Mouse (Mus musculus): ENCODE measurements around the gene Ubqln4. TPM values are rescaled to one million over a fixed set of nuclear protein-coding genes. Genes with fewer than 3 reads are reported as not detected.

Gene Ubqln4
- total RNA-seq, 2 experiments from 2014 or later: 56.5 to 57.2 TPM

DNA sequence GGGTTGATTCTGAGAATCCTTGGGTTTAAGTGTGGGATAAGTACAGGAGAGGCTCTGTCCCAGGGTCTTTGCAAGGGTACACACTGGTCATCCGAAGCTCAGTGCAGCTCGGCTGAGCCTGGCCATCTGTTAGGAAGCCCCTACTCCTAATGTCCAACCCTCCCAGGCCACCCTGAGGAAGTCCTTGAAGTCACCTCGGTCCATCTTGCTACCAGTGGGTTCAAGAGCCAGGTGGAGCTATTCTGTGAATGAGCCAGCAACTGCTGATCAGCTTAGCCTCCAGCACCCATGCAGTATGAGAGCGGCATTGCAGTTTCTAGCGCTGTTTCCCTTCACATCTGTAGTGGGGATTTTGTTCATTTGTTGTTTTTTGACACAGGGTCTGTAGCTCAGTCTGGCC lies 13.5 kb upstream of the Ubqln4 start:
- DNase-seq: no peak
- intact Hi-C loops (cut with DNase I): no loop called here

DNA sequence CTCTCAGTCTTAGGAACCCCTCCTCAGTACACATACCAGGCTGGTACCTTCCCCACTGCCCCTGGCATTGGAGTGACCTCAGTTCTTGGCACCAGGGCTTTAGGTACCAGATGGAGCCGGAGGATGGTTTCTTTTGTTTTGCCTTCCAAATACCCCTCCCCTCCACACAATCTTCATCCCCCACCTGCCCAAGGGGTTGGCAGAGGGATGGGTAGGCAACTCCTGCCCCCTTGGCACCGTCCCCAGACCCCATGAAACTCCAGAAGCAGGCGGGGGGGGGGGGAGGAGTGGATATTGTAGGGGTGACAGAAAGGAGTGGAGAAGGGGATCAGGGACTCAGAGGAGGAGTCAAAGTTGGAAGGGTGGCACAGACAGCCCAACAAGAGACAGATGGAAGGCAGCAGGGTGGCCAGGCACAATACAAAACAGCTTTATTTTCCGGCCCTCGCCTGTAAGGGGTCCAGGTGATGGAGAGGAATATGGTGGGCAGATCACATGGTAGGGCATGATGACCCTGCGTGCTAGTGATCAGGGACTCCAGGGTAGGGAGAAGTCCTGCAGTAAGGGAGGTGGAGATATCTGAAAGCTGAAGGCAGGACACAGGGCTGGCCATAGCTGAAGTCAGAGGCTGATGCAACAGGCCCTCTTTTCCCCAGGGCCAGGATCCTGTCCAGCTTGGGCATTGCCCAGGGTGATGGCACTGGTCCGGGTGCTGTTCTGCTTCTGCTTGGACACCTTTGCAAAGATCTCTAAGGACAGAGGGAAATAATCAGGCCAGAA lies 11.7 kb upstream of the Ubqln4 start:
- intact Hi-C loops (cut with DNase I): no loop called here
- no peak for DNase-seq

DNA sequence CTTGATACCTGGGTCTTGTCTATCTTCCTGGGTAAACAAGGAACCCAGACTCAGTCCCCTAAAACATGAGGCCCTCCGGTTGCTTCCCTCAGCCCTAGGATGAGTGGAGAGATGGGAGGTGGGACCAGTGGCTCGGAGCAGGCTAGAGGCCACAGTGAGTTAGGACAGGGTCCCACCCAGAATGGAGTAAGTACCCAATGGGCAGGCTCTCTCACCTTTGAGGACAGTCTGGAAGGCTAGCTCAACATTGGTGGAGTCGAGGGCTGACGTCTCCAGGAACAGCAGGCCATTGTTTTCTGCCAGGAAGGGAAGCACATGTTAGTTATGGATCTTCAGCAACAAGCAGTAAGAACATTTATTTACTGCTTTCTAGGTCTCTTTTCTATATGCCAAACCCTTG lies 11.1 kb upstream of the Ubqln4 start:
- intact Hi-C loops (cut with DNase I): no loop called here

DNA sequence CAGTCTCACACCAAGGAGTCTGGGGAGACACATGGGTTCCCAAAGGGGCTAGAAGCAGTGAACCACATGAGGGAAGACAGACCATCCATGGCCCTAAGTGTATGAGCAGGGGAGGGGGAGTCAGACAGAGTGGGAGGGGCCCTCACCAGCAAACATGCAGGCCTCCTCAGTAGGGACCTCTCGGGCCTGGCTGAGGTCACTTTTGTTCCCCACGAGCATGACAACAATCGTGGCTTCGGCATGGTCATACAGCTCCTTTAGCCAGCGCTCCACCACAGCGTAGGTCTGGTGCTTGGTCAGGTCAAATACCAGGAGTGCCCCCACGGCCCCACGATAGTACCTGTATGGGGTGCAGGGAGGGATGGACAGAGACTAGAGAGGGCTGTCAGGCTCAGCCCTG lies 10.4 kb upstream of the Ubqln4 start:
- intact Hi-C loops (cut with DNase I): no loop called here

More for the DNA sequence above, 11.1 kb upstream of the Ubqln4 start:
- no peak for DNase-seq

DNA sequence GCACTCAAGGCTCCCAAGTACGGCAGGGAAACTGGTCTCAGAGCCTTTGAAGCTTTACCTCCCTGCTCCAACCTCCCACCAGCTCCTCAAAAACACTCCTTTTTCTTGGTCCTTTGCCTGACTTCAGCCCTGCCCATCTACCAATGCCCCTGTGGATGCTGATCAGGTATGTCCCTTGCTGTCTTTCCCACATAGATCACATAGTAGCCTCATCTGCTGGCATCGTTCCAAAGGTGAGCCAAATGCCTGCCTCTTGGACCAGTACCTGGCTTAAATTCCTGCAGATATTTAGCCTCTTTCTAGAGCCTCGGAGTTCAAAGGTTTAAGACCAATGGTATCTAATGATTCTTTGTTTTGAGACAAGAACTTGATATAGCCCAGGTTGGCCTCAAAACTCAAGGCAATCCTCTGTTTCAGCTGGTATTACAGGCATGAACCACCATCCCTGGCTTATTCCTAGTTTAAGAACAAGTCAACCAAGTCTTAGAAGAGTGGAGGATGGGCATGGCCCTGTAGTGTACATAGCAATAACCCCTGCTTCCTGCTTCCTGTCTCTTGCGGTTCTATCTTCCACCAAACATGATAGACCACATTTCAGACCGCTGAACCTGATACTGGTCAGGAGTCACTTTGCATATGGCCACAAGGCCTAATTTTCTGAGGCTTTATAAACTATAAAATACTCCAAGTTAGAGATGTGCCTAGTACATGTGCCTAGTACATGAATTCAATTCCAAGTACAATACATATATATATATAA lies 9.7 kb upstream of the Ubqln4 start:
- DNase-seq: no peak
- intact Hi-C loops (cut with DNase I): no loop called here

More for the DNA sequence above, 10.4 kb upstream of the Ubqln4 start:
- no peak for DNase-seq

DNA sequence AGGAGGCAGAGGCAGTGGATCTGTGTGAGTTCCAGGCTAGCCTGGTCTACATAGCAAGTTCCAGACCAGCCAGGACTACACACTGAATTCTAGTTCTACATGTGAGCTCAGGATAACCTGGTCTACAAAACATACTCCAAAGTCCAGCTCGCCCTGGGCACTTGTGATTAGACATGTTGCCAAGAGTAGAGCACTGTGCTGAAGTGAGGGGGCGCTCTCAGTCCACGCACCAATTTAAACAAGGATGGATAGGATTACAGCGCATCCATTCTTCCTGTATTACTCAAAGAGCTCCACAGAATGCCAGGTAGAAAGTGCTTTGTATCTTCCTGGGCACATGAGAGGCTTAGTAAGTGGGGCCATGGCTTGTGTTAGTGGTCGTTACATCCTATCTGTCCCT lies 9.0 kb upstream of the Ubqln4 start:
- intact Hi-C loops (cut with DNase I): no loop called here
- no peak for DNase-seq

DNA sequence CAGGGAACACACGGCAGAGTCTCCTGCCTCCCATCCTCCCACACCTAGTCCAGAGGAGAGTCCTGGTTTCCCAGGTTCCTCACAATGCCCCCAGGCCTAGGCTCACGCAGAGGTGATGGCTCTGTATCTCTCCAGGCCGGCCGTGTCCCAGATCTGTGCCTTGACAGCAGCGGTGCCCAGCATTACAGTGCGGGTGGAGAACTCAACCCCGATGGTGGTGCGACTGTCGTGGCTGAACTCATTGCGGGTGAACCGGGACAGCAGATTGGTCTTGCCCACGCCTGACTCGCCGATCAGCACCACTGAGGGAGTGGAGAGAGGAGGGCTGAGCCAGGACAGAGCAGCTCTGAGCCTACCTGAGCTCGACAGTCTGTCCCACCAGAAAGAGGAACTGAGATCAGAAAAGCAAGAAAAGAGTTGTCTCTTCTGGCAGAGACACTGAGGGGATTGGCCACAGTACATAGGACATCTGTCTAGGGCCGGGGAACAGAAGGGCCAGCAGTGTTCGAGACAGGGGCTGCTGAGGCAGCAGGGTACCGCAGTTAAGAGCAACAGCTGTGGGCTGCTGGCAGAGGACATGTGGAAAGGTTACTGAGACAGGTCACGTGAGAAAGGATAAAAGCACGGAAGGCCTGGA lies 8.5 kb upstream of the Ubqln4 start:
- intact Hi-C loops (cut with DNase I): no loop called here
- DNase-seq: no peak

DNA sequence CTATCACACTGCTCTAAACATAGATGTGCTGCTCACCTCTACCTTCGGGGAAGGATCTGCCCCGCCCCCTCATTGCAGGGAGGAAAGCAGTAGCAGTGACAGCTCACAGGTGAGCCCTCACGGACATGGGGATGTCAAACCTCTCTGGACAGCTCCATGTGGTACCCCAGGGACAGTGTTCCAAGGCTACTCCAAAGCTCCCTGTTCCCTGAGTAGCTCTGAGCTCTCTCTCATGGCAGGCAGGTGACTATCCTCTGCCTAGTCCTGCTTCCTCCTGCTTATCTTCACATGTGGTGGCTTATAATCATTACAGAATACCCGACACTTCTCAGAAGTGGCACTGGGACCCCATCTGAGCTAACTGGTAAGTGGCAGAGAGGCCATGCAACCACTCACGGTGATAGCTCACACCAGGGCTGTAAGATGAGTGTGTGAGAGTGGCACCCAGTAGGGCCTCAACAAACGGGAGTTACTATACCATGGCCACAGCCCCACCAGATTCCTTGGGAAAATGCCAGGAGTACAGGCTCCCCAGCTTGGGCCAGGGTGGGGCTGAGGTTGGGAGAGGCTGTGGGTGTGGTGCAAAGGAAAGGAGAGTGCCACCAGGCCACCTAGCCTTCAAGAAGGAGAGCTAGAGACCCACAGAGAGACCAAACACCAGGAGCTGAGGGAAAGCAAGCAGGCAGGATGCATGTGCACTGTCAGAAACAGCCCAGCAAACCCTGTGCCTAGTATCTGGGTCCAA lies 6.7 kb upstream of the Ubqln4 start:
- DNase-seq: no peak

DNA sequence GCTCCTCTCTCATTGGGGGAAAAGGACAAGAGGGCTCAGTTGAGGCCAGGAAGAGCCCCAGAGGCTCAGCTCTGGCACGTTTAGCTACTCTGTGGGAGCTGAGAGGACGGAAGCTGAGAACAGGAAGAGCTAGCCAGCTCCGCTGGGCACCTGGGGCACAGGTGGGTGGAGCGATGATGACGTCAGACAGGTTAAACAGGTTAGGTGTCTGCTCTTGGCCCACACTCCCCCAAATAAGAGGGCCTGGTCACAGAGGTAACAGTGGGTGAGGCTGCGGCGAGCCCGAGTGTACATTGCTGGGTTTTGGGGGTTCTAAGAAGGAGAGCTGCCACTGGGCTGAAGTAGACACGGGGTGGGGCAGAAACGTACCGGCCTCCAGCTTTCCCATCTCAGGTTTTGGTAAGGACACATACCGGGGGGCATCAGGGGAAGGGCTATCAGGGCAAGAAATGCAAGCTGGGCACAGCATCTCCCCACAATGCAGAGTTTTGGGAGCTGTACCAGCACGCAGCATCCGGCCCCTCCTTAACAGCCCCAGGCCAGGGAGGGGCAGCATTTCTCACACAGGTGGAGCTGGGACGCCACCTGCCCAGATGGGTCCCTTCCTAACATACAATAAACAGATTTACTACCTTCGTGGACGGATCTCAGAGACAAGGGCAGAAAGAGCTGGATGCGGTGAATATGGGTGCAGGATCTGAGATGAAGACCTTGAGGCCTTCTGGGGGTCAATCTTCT lies 5.2 kb upstream of the Ubqln4 start, which contains the start of gene Rab25:
Gene Rab25, minus strand, starts transcription at position 121 of the 738 bp plus-strand sequence.
- no peak for DNase-seq
- intact Hi-C loops (cut with DNase I): no loop called here

More for the DNA sequence above, 6.7 kb upstream of the Ubqln4 start:
- intact Hi-C loops (cut with DNase I): no loop called here

DNA sequence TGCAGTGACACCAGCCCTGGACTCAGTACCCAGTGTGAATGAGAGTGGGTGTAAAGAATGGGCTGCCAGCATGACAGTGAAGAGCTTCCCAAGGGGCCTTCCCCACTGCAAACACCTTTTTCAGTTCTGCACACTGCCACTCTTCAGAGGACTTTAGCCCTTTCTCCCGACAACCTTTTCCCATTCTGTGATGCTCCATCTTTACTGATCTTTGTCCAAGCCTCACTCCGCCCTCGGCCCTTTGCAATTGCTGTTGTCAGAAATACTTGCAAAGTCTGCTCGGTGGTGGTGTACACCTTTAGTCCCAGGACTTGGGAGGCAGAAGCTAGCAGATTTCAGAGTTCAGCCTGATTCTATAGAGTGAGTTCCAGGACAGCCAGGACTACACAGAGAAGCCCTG lies 2.0 kb upstream of the Ubqln4 start:
- intact Hi-C loops (cut with DNase I): no loop called here
- no peak for DNase-seq

DNA sequence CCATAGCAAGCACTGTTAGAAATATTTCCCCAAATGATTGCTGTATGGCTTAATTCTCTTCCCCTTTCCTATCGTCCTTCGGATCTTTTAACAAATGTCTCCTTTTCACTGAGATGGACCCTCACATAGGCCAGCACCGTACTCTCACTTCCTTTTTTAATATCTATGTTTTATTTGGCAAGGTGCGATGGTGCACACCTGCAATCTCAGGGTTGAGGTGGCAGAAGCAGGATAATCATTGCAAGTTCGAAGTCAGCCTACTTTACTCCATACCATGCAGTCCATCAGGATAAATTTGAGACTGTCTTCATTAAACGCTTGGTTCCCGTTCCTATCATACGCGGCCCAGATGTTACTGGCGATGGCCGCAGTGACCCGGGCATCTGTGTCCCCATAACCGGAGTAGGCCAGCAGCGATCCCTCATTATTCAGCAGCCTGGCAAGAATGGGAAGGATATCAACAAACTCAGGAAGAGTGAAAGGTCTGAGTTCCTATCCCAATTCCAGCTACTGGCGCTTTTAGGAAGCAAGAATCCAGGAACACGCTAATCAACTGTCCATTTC lies 1.4 kb upstream of the Ubqln4 start:
- intact Hi-C loops (cut with DNase I): no loop called here
- no peak for DNase-seq

DNA sequence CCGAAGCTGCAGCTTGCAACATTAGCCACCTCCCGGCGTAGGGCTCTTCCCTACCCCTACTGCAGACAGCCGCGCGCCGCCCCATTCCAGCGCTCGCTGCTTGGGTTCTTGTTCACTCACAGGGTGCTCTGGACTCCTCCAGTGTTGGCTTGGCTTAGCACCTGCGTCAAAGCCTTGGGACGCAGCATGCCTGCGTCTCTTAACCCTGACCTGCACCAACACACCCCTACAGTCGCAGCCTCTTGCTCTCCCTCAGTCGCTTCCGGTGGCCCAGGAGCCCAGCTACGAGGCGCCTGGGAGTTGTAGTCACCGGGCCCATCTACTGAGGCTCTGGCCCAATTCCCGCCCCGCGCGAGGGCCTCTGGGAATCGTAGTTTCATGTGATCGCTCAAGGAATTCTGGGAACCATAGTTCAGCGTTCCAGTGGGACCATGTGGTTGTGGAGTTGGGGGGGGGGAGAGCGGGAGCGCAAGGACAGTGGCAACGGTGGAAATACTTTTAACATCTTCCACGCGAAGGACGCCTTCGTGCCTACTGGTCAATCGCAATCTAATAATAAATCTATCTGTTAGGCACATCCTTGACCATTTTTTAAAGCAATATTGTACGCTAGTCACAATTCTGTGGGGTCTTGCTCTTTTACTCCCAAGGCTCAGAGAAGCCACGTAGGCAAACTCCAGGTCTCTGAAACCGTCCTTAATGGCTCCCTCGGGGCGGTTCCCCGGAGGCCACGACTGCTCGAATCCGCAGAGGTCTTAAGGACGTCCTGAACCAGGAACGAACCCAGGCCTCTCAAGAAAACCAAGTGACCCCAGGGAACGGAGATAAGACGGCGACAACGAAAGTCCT lies 658 bp upstream of the Ubqln4 start, which contains the start of gene Lamtor2:
Gene Lamtor2, minus strand, starts transcription at position 399 of the 849 bp plus-strand sequence.
- peak; percentile 99 for DNase-seq
- intact Hi-C loops (cut with DNase I): no loop called here

DNA sequence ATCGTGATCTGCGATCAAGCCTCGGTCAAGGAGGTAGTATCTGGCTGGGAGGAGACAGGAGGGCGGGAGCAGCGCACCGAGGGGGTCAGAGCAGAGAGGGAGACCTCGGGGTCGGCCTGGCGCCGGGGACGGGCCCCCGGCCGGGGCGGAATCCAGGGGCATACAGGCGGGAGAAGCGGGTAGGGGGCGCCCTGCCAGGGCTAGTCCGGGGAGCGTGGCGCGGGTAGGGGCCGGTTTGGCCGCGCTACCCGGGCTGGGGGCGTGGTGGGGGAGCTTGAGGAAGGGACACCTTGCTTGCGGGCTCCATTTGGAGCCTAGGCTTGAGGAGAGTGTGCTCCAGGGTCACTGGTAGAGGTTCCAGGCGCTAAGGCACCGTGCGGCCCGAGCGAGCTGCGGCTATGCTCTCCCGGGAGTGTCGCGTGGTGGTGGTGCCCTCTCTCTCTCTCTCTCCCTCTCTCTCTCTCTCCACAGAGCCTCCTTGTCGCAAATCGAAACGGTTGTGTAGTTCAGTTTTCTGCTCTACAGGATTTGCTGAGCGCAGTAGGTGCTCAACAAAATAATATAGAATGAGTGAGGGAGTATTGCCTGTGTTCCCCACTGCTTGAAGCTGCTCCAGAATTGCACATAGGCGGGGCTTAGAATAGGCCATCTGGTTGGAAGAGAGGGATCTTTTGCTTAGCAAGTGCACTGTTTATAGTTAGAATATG lies 475 bp downstream of the Ubqln4 start:
- DNase-seq: peak; percentile 62 to 63
- intact Hi-C loops (cut with DNase I): no loop called here

DNA sequence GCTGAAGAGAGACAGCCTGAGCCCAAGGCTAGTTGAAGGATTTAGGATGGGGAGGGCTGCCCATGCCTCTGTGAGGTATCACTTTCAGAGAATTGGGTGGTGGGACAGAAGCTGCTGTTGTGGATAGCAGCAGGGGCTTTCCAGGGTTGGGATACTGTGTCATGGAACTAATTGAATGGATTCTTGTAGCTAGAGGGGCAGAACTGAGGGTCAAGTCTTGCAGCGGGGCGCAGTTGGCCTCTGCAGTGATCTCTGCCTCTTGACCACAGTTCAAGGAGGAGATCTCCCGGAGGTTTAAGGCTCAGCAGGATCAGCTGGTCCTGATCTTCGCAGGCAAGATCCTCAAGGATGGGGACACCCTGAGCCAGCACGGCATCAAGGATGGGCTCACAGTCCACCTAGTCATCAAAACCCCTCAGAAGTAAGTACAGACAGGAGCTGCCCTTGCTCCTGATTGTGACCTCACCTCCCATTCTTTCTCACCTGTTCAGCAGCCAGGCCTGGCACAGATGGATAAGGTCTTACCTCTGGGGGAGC lies 1.6 kb downstream of the Ubqln4 start:
- intact Hi-C loops (cut with DNase I): no loop called here
- DNase-seq: no peak

DNA sequence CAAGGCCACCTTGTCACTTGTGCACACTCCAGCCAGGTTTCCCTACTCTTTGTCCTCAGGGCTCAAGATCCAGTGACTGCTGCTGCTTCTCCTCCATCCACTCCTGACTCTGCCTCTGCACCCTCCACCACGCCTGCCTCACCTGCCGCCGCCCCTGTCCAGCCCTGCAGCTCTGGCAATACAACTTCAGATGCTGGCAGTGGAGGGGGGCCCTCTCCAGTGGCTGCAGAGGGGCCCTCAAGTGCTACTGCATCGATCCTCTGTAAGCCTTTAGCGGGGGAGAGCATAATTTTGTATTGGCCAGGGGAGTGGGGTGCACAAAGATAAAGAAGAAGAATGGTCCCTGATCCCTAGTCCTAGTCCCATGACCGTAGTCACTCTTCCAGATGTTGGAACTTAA lies 2.2 kb downstream of the Ubqln4 start:
- intact Hi-C loops (cut with DNase I): no loop called here
- DNase-seq: no peak

DNA sequence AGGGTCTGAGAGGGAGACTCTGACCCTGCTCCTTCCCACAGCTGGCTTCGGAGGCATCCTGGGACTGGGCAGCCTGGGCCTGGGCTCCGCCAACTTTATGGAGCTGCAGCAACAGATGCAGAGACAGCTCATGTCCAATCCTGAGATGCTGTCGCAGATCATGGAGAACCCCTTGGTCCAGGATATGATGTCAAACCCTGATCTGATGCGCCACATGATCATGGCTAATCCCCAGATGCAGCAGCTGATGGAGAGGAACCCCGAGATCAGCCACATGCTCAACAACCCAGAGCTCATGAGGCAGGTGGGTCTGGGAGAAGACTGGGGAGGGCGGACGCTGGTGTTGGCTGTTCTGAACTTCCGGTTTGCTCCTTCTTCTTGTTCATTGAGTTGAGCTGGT lies 3.1 kb downstream of the Ubqln4 start:
- intact Hi-C loops (cut with DNase I): no loop called here

DNA sequence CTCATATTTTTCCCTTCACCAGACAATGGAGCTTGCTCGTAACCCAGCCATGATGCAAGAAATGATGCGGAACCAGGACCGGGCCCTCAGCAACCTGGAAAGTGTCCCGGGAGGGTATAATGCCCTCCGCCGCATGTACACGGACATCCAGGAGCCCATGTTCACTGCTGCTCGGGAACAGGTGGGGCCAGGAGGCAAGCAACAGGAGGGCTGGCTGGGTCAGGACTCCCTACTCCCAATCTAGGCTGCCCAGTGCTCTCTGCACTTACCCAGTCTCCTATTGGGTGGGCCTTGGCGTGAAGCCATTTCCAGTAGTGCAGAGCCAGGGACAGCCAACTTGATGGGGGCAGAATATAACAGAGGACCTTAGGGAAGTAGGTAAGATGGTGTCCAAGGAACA lies 6.0 kb downstream of the Ubqln4 start:
- intact Hi-C loops (cut with DNase I): no loop called here
- no peak for DNase-seq

More for the DNA sequence above, 3.1 kb downstream of the Ubqln4 start:
- DNase-seq: no peak

DNA sequence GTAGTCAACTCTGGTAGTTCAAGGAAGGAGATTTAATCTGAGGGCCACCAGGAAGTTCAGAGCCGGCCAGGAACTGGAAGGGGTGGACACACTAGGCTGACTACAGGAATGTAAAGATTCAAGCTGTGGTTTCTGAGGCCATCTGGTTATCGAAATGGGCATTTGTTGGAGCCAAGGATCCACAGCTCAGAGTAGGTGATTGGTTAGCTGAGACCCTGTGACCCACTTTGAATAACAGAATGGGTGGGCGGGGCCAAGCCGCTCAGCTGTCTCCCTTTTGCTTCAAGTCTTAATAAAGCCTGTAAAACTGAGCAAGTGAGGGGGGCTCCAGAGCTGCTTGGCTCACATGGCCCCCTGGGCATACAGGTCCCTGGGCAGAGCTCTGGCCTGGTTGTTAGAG lies 8.4 kb downstream of the Ubqln4 start:
- intact Hi-C loops (cut with DNase I): no loop called here
- no peak for DNase-seq

Data from heart, postnatal 10 days (tissue).